Mouse (Mus musculus) neural tube, embryonic 15.5 days (tissue): ENCODE measurements around the gene Tgfbr3l. TPM values are rescaled to one million over a fixed set of nuclear protein-coding genes. Genes with fewer than 3 reads are reported as not detected.
"Not testable (repeated sequence)": the region's sequence is repeated elsewhere in the genome, so short reads cannot be mapped to it uniquely, and the experiment has no call there.

Experiments
- ATAC-seq: fragments of 200-750 bp; cut with Nextera tagmentation; 2 replicates; pipeline ENCODE4 v1.8.0; 2017; ENCODE audit warnings: mild to moderate bottlenecking, moderate TSS enrichment, moderate library complexity; ENCODE audit not compliant: low FRiP score
- H3K27ac ChIP-seq: fragments of 300-500 bp; sonication (generic); replicated peaks from 2 replicates; pipeline ENCODE4 v1.5.1; 2015; ENCODE audit warnings: mild to moderate bottlenecking, inconsistent platforms
- H3K27me3 ChIP-seq: fragments of 300-500 bp; sonication (generic); replicated peaks from 2 replicates; pipeline ENCODE4 v1.6.1; 2015; ENCODE audit warnings: inconsistent platforms
- H3K36me3 ChIP-seq: fragments of 300-500 bp; sonication (generic); 2 replicates; pipeline ENCODE4 v1.6.1; 2015; ENCODE audit warnings: inconsistent platforms
- H3K4me1 ChIP-seq: fragments of 300-500 bp; sonication (generic); 2 replicates; pipeline ENCODE4 v1.6.1; 2015; ENCODE audit warnings: inconsistent platforms
- H3K4me2 ChIP-seq: fragments of 300-500 bp; sonication (generic); 2 replicates; pipeline ENCODE4 v1.6.1; 2015; ENCODE audit warnings: inconsistent platforms, mild to moderate bottlenecking, moderate library complexity
- H3K4me3 ChIP-seq: fragments of 300-500 bp; sonication (generic); replicated peaks from 2 replicates; pipeline ENCODE4 v1.5.1; 2015; ENCODE audit warnings: mild to moderate bottlenecking, inconsistent platforms
- H3K9ac ChIP-seq: fragments of 300-500 bp; sonication (generic); replicated peaks from 2 replicates; pipeline ENCODE4 v1.6.1; 2015; ENCODE audit warnings: mild to moderate bottlenecking, inconsistent platforms
- H3K9me3 ChIP-seq: fragments of 300-500 bp; sonication (generic); replicated peaks from 2 replicates; pipeline ENCODE4 v1.6.1; 2016; ENCODE audit warnings: inconsistent platforms
- WGBS: fragments of 180-500 bp; shearing (Covaris S2); methylation state at CpG from one replicate; pipeline ENCODE4 v1.1.7; 2015; ENCODE audit warnings: mixed read lengths; 5-methylcytosine and 5-hydroxymethylcytosine counted together
- polyA plus RNA-seq: library from polyadenylated mRNA; unstranded; fragments of >200 nt; fragmentation: Nextera tagmentation; extraction: Ambion mirVana; gene quantifications from 2 replicates; pipeline ENCODE4 v1.2.1, GENCODE M21; 2015

The Tgfbr3l gene
- polyA plus RNA-seq, 1 experiment from 2014 or later = 3.2 TPM

DNA sequence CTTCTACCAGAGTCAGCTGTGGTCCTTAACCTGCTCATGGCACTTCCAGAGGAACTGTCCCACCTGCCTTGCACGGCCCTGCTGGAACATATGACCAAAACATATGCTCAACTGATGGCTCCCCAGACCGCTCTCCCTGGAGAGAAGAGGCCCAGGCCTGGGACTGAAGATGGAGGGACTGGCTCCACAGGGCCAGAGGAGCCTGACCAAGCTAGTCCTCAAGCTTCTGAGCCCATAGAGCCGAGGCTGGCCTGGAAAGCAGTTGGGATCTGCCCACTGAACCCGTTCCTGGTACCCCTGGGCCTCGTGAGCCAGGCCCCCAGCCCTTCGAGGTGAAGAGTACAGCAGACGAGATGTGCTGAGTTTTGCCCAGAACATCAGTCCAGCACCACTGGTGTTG lies 7.5 kb downstream of the Tgfbr3l start:
- not testable (repeated sequence) for H3K27me3 ChIP-seq, H3K9ac ChIP-seq, H3K4me2 ChIP-seq, H3K27ac ChIP-seq, H3K9me3 ChIP-seq, ATAC-seq, H3K4me3 ChIP-seq
- Histone ChIP-seq H3K4me1 (peaks cover 63% of the 10 kb centered on the region), H3K36me3 (peaks cover 30% of the 10 kb centered on the region)
- WGBS = 87% methylated on average over 7 of the region's 7 CpGs

DNA sequence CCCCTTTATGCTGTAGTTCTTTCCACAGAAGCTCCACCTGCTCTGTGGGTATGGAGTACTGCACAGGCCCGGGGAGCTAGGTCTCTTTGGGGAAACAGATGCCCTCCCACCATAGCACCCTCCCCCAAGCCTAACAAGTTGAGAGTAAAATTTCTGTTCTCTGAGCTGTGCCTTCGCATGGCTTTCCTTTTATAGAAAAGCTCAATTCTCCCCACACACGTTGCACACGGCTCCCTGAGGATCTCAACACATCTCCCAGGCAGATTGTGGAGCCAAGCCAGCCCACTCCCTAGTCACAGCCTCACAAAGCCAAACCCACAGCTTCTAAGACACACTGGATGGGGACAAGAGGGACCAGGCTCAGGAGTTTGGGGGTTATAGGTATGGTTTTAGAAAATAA lies 8.9 kb downstream of the Tgfbr3l start:
- Histone ChIP-seq H3K9ac (peak overlapping the region; percentile 87), H3K36me3 (peaks cover 42% of the 10 kb centered on the region), H3K27ac (peak overlapping the region; percentile 93), H3K4me1 (peaks cover 60% of the 10 kb centered on the region), H3K9me3 (no peaks in the 10 kb centered on the region), H3K4me3 (peak overlapping the region; percentile 90), H3K27me3 (no peaks in the 10 kb centered on the region), H3K4me2 (peak overlapping the region; percentile 76)
- ATAC-seq = no peak
- 46% methylated on average over 4 of the region's 4 CpGs for WGBS

DNA sequence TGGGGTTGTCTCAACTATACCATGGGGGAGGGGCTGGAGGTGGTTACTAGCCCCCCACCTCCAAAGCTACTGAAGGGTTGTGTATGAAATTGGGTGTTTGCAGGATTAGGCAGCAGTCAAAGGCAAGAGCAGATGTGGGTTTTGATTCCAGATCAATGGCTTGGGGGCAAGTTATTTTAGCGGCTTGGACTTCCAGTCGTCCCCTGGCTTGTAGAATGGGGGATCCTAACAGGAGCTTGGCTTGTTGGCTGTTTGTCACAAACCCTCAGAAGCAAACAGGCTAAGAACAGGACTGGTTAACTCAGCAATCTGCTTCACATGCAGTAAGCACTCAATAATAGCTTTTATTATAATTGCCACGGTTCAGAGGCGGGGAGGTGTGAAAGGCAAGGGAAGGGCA lies 9.3 kb downstream of the Tgfbr3l start:
- H3K4me3 ChIP-seq = peak overlapping the region; percentile 90
- 58% methylated on average over 4 of the region's 4 CpGs for WGBS
- ATAC-seq = no peak
- H3K27me3 ChIP-seq = no peaks in the 10 kb centered on the region
- H3K4me2 ChIP-seq = peak overlapping the region; percentile 76
- H3K27ac ChIP-seq = peak overlapping the region; percentile 93
- peaks cover 58% of the 10 kb centered on the region for H3K4me1 ChIP-seq
- no peaks in the 10 kb centered on the region for H3K9me3 ChIP-seq
- H3K9ac ChIP-seq = peak overlapping the region; percentile 87
- H3K36me3 ChIP-seq = peaks cover 47% of the 10 kb centered on the region

DNA sequence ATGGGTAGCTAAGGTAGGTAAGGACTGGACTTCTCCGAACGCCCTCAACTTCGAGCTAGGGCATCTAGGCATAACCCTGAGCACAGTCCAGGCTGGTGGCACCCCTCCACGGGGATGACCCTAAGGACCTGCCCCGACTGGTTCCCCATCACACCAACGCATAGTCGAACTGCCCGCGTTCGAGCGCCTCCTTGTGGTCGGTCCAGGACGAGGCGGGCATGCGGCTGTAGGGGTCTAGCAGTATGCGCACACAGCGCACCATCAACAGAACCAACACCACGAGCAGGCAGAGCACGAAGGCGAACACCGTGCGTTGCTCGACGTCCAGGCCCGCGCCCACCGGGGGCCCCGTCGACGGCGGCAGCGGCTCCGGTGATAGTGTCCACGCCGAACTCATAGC lies 10.2 kb downstream of the Tgfbr3l start:
- peak overlapping the region; percentile 76 for H3K4me2 ChIP-seq
- no peaks in the 10 kb centered on the region for H3K27me3 ChIP-seq
- H3K9ac ChIP-seq = peak overlapping the region; percentile 87
- no peaks in the 10 kb centered on the region for H3K9me3 ChIP-seq
- H3K36me3 ChIP-seq = peaks cover 55% of the 10 kb centered on the region
- peak overlapping the region; percentile 93 for H3K27ac ChIP-seq
- WGBS = 2% methylated on average over 35 of the region's 35 CpGs
- H3K4me3 ChIP-seq = peak overlapping the region; percentile 90
- peaks cover 54% of the 10 kb centered on the region for H3K4me1 ChIP-seq
- peak; percentile 57 for ATAC-seq

DNA sequence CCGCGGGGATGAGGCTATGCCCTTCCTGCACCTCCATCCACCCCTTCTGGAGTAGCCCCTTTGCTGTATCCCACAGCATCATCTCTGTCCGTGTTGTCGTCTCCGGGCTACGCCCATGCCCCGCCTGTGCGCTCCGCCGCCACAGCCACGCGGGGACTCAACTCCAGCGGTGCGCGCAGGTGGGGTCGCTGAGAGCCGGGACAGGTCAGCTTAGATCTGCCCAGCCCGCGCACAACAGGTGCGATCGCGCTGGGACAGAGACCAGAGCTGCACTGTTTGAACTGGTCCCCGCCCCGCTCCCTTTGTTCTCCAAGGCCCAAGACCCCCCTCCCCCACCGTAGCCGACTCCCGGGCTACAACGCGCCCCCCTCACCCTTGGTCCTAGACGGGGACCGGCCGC lies 10.7 kb downstream of the Tgfbr3l start:
- peak overlapping the region; percentile 76 for H3K4me2 ChIP-seq
- peaks cover 60% of the 10 kb centered on the region for H3K36me3 ChIP-seq
- peak overlapping the region; percentile 90 for H3K4me3 ChIP-seq
- peak overlapping the region; percentile 87 for H3K9ac ChIP-seq
- H3K4me1 ChIP-seq = peaks cover 51% of the 10 kb centered on the region
- peak overlapping the region; percentile 93 for H3K27ac ChIP-seq
- WGBS = 0% methylated on average over 32 of the region's 32 CpGs
- peak; percentile 75 for ATAC-seq
- no peaks in the 10 kb centered on the region for H3K9me3 ChIP-seq
- H3K27me3 ChIP-seq = no peaks in the 10 kb centered on the region

DNA sequence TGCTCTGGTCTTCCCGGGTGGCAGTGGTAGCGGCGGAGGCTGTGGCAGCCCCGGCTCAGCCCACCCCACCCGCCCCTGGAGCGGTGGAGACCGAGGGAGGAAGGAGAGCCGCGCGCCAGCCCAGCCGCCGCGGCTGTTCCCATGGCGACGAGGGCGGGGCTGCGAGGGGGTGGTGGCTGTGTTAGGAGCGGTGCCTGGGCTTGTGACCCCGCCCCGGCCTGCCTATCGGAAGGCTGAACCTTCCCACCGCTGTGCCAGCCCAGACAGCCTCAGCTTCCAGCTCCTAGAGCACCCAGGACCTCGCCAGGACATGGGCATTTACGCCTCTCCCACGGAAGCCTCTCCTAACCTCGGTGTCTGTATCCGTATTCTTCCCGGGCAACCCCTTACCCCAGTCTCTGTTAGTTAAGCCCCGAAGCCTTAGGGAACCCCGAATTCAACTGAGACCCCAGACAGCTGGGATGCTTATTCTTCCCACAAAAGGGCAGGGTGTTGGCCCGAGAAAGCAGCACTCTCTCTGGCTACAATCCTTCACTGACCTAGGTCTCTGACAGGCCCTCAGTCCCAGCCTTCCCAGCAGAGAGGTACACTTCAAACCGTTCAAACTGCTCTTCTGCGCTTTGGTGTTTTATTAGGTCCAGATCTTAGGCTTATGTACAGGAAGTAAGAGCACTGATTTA lies 11.3 kb downstream of the Tgfbr3l start, which contains the start of gene Ctxn1:
Gene Ctxn1 (minus strand): TSS at position 150 of the 680 bp plus-strand sequence.
- peak within 1 kb of the TSS; percentile 76 for H3K4me2 ChIP-seq
- no peaks in the 10 kb centered on the region for H3K9me3 ChIP-seq
- 5% methylated on average over 26 of the region's 33 CpGs for WGBS
- no peaks in the 10 kb centered on the region for H3K27me3 ChIP-seq
- peaks cover 65% of the 10 kb centered on the region for H3K36me3 ChIP-seq
- peak; percentile 92 for ATAC-seq
- peak within 1 kb of the TSS; percentile 90 for H3K4me3 ChIP-seq
- peak within 1 kb of the TSS; percentile 93 for H3K27ac ChIP-seq
- peaks cover 45% of the 10 kb centered on the region for H3K4me1 ChIP-seq
- peak within 1 kb of the TSS; percentile 87 for H3K9ac ChIP-seq

DNA sequence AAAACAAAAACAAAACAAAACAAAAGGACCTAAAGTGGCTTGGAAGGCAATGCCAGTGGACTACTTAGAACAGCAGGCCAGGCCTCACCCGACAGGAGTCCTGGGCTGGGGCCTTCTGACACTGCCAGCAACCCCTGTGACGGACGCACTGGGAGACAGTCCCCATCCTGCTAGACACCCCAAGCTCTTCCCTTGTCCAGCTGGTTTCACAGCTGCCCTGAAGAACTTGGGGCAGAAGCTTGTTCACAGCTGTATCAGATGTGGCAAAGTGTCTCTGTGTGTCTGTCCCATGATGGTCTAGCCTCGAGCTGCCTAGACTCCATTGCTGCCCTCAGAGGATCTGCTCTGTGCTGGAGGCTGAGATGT lies 11.8 kb downstream of the Tgfbr3l start:
- Histone ChIP-seq H3K36me3 (peaks cover 66% of the 10 kb centered on the region), H3K27ac (peak overlapping the region; percentile 93), H3K4me2 (peak overlapping the region; percentile 76), H3K9ac (peak overlapping the region; percentile 87), H3K9me3 (no peaks in the 10 kb centered on the region), H3K4me1 (peaks cover 40% of the 10 kb centered on the region), H3K4me3 (no peak overlapping the region), H3K27me3 (no peaks in the 10 kb centered on the region)
- ATAC-seq = no peak
- WGBS = 85% methylated on average over 4 of the region's 4 CpGs

DNA sequence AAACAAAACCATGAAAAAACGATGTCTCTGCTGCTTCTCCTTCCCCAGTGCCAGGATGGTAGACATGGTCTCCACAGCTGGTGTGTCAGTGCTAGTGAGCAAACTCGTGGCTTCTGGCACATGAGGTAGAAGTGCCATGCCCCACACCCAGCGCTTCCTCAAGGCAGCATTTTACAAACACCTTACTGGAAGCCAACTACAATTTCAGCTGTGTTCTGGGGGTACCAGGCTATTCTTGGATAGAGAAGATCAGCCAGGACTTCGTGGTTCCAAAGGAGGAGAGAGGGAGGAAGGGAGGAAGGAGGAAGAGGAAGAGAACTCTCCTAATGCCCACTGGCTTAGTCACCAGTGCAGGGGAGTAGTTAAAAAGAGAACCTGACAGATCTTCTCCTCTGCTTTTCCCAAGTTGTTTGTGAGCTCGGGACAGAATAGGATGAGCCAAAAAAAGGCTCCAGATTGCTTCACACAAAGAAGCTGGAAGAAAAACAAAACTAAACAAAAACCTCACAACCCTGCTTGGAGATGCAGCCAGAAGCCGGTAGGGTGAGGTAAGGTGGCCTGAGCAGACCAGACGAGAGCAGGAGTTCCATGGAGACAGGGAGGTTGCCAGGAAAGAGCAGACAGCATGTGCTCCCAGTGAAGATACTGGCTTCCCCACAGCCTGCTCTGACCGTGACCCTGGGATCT lies 15.2 kb downstream of the Tgfbr3l start:
- Histone ChIP-seq H3K9me3 (no peaks in the 10 kb centered on the region), H3K27ac (no peak overlapping the region), H3K4me1 (peaks cover 11% of the 10 kb centered on the region), H3K36me3 (peaks cover 83% of the 10 kb centered on the region), H3K4me2 (no peak overlapping the region), H3K4me3 (no peak overlapping the region), H3K27me3 (no peaks in the 10 kb centered on the region), H3K9ac (no peak overlapping the region)
- 92% methylated on average over 8 of the region's 8 CpGs for WGBS
- ATAC-seq = no peak

DNA sequence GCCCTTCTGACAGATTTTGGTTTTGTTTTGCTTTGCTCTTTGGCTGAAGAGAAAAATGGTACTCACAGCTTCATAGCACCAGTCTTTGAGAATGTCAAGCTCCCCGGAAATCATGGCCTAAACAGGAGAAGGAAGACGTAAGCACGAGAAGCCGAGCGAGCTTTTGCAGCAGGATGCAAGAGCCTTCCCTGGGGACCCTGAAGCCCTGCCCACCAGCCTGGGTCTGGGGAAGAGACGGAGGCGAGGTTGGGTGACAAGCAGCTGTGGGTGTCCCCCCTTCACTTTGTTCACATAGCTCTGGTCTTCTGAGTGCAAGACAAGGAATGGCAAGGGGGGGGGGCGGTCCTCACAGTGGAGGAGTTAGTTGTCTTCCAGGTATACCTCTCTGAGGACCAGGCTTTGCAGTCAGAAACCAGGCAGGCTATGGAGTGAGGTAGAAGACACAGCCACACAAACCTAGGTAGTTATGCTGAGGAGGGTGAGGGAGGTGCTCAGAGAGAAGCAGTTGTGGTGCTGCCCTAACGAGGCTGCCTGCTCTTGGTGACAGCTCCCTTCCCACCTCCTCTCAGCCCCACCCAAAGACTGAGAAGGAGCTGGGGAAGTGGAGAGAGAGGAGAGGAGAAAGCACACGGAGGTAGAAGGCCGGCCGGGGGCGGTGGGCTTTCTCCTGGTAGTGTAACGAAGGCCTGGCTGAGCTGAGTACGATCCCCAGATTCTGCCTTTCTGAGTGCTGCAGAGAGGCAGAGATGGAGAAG lies 17.3 kb downstream of the Tgfbr3l start:
- no peak overlapping the region for H3K4me3 ChIP-seq
- H3K4me2 ChIP-seq = no peak overlapping the region
- H3K4me1 ChIP-seq = no peaks in the 10 kb centered on the region
- no peak overlapping the region for H3K27ac ChIP-seq
- WGBS = 95% methylated on average over 15 of the region's 15 CpGs
- no peak for ATAC-seq
- H3K36me3 ChIP-seq = peaks cover 97% of the 10 kb centered on the region
- H3K9ac ChIP-seq = no peak overlapping the region
- H3K9me3 ChIP-seq = no peaks in the 10 kb centered on the region
- no peaks in the 10 kb centered on the region for H3K27me3 ChIP-seq

DNA sequence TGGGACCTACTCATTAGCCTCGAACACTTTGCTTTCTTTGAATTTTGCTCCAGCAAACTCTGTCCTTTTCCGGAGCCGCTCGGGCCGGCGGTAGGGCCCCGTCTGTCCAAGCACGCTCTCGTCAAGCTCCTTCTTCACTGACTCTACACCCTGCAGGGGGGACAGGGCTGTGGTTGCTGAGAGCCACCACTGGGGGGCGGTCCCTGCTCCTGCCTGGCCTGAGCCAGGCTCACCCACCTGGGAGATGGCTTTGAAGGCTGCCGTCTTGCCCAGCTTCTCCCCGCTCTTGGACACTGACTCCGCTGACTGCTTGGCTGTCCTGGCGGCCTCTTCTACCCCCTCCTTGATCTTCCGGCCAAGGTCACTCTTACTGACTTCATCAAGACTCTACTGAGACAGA lies 19.6 kb downstream of the Tgfbr3l start:
- no peaks in the 10 kb centered on the region for H3K27me3 ChIP-seq
- no peaks in the 10 kb centered on the region for H3K9me3 ChIP-seq
- H3K4me2 ChIP-seq = no peak overlapping the region
- H3K9ac ChIP-seq = no peak overlapping the region
- no peak overlapping the region for H3K27ac ChIP-seq
- peaks cover 94% of the 10 kb centered on the region for H3K36me3 ChIP-seq
- ATAC-seq = no peak
- H3K4me1 ChIP-seq = no peaks in the 10 kb centered on the region
- no peak overlapping the region for H3K4me3 ChIP-seq
- 84% methylated on average over 15 of the region's 15 CpGs for WGBS

DNA sequence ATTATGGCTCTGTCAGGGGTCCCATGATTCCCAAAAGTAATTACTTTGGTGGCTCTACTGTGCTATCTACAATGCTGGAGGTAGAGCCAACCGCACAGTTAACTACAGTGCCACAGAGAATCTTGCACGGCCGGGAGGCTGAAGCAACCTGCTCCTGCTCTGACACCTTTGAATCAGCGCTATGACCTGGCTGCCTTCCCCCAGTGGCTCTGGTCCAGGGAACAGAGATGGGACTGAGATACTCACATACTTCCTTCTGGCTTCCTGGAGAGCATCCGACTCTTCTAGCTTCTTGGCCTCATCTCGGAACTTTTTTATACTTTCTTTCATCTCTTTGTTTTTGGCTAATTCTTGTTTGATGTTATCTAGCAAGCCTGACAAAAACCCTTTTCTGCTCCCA lies 21.6 kb downstream of the Tgfbr3l start:
- no peak for ATAC-seq
- H3K27me3 ChIP-seq = no peaks in the 10 kb centered on the region
- peaks cover 2% of the 10 kb centered on the region for H3K4me1 ChIP-seq
- no peaks in the 10 kb centered on the region for H3K9me3 ChIP-seq
- H3K4me3 ChIP-seq = no peak overlapping the region
- no peak overlapping the region for H3K4me2 ChIP-seq
- no peak overlapping the region for H3K9ac ChIP-seq
- peaks cover 87% of the 10 kb centered on the region for H3K36me3 ChIP-seq
- H3K27ac ChIP-seq = no peak overlapping the region
- WGBS = 91% methylated on average over 6 of the region's 6 CpGs
